Mouse (Mus musculus) heart, adult 2 months (tissue): ENCODE measurements around the gene Rnf39. TPM values are rescaled to one million over a fixed set of nuclear protein-coding genes. Genes with fewer than 3 reads are reported as not detected.
A peak's percentile ranks its signal among the peaks of the same experiment; 100 is the strongest.

ENCODE experiments used
- DNase-seq, 2 experiments: peaks; one replicate each; pipeline ENCODE4 v3.0.0; 2021
- H3K27ac ChIP-seq: fragments of 200-600 bp; 2 replicates; pipeline ENCODE4 v1.8.1; 2022
- H3K27me3 ChIP-seq: fragments of 200-500 bp; 2 replicates; pipeline ENCODE4 v1.6.1; 2012; ENCODE audit warnings: mild to moderate bottlenecking, low read length, inconsistent platforms, mixed read lengths; ENCODE audit not compliant: control insufficient read depth, insufficient read depth
- H3K36me3 ChIP-seq: fragments of 200-500 bp; 2 replicates; pipeline ENCODE4 v1.6.1; 2012; ENCODE audit warnings: low read length, inconsistent platforms; ENCODE audit not compliant: control insufficient read depth, insufficient read depth
- H3K4me1 ChIP-seq: fragments of 200-500 bp; 2 replicates; pipeline ENCODE4 v1.6.1; 2011; ENCODE audit warnings: low read length; ENCODE audit not compliant: control insufficient read depth, insufficient read depth
- H3K4me3 ChIP-seq: fragments of 200-600 bp; 2 replicates; pipeline ENCODE4 v1.8.1; 2022
- H3K79me2 ChIP-seq: fragments of 200-500 bp; replicated peaks from 2 replicates; pipeline ENCODE4 v1.6.1; 2012; ENCODE audit warnings: mild to moderate bottlenecking, inconsistent platforms, low read length, moderate library complexity, mixed read lengths; ENCODE audit not compliant: control insufficient read depth, insufficient read depth
- H3K9ac ChIP-seq: fragments of 200-500 bp; 2 replicates; pipeline ENCODE4 v1.6.1; 2012; ENCODE audit warnings: low read depth, mild to moderate bottlenecking, control low read depth, inconsistent platforms, low read length, mixed read lengths
- CTCF ChIP-seq: fragments of 200-600 bp; IDR thresholded peaks from 2 replicates; pipeline ENCODE4 v1.8.1; 2022; ENCODE audit warnings: antibody characterized with exemption, mild to moderate bottlenecking, moderate library complexity
- EP300 ChIP-seq: fragments of 200-500 bp; IDR thresholded peaks from 2 replicates; pipeline ENCODE4 v1.6.1; 2011; ENCODE audit warnings: low read depth, low read length, control low read depth; ENCODE audit not compliant: insufficient read depth
- POLR2A ChIP-seq: fragments of 200-500 bp; IDR thresholded peaks from 2 replicates; pipeline ENCODE4 v1.6.1; 2011; ENCODE audit warnings: mild to moderate bottlenecking, low read depth, low read length, control low read depth; ENCODE audit not compliant: insufficient read depth
- WGBS: fragments of 180-500 bp; shearing (Covaris S2); methylation state at CpG from one replicate; pipeline ENCODE4 v1.1.7; 2018; 5-methylcytosine and 5-hydroxymethylcytosine counted together
- intact Hi-C: fragments of 180-260 bp; cut with DNase I; formaldehyde crosslinking; loops from one replicate; pipeline ENCODE4 v1.15.1; 2025
- polyA plus RNA-seq: library from polyadenylated mRNA; depleted of rRNA; stranded (reverse); fragments of >200 nt; gene quantifications from 2 replicates; pipeline ENCODE4 v1.2.3, GENCODE M21; 2012; rRNA removed
- total RNA-seq, 2 experiments: library from RNA; stranded (reverse); gene quantifications; 2 replicates each; pipeline ENCODE4 v1.2.3; 2021

The Rnf39 gene
- total and polyA plus RNA-seq, 3 experiments = 0.77 to 1.00 (median 0.81) TPM

GRCm38 (mm10) chr17:36992336-36993104 lies 49.8 kb downstream of the Rnf39 start:
- intact Hi-C loops = no loop called here
- Histone ChIP-seq H3K27me3 (peaks cover 10% of the 10 kb centered on the region), H3K27ac (no peak overlapping the region), H3K4me1 (no peaks in the 10 kb centered on the region), H3K9ac (no peak overlapping the region), H3K36me3 (no peaks in the 10 kb centered on the region), H3K79me2 (no peaks in the 10 kb centered on the region), H3K4me3 (no peak overlapping the region)
- 50% methylated on average over 3 of the region's 3 CpGs for WGBS
- TF ChIP-seq CTCF (no peak), POLR2A (no peak), EP300 (no peak)
- no peak for DNase-seq

- 92% methylated on average over 4 of the region's 4 CpGs for WGBS
- H3K9ac ChIP-seq = no peak overlapping the region
- H3K27me3 ChIP-seq = peaks cover 5% of the 10 kb centered on the region; the same call in 1 of the 2 replicates
- no peaks in the 10 kb centered on the region for H3K79me2 ChIP-seq
- H3K36me3 ChIP-seq = no peaks in the 10 kb centered on the region
- TF ChIP-seq EP300 (no peak), CTCF (no peak)
- H3K4me1 ChIP-seq = no peaks in the 10 kb centered on the region
- intact Hi-C loops = no loop called here
- no peak overlapping the region for H3K27ac ChIP-seq
- no peak overlapping the region for H3K4me3 ChIP-seq
- DNase-seq = no peak
Measured at GRCm38 (mm10) chr17:36993770-36994325, 51.1 kb downstream of the Rnf39 start.

- Histone ChIP-seq H3K9ac (no peak overlapping the region), H3K79me2 (no peaks in the 10 kb centered on the region), H3K36me3 (no peaks in the 10 kb centered on the region), H3K4me3 (no peak overlapping the region), H3K27me3 (0 out of 2 replicates have a peak, but pooled peaks cover 2% of the 10 kb centered on the region), H3K4me1 (no peaks in the 10 kb centered on the region), H3K27ac (no peak overlapping the region)
- TF ChIP-seq CTCF (no peak), POLR2A (no peak), EP300 (no peak)
- DNase-seq = no peak
- 85% methylated on average over 2 of the region's 2 CpGs for WGBS
- intact Hi-C loops = no loop called here
Measured at GRCm38 (mm10) chr17:36994528-36994927, 51.8 kb downstream of the Rnf39 start.

- no peak for TF ChIP-seq POLR2A
- no peak for TF ChIP-seq EP300
- TF ChIP-seq CTCF = no peak
- no peaks in the 10 kb centered on the region for H3K4me1 ChIP-seq
- H3K79me2 ChIP-seq = no peaks in the 10 kb centered on the region
- no peaks in the 10 kb centered on the region for H3K36me3 ChIP-seq
- no peak overlapping the region for H3K9ac ChIP-seq
- 0 out of 2 replicates have a peak, but pooled peaks cover 1% of the 10 kb centered on the region for H3K27me3 ChIP-seq
- no peak overlapping the region for H3K27ac ChIP-seq
- no peak overlapping the region for H3K4me3 ChIP-seq
- intact Hi-C loops = no loop called here
- DNase-seq = no peak
- 80% methylated on average over 3 of the region's 3 CpGs for WGBS
Measured at GRCm38 (mm10) chr17:36995448-36995847, 52.7 kb downstream of the Rnf39 start.

GRCm38 (mm10) chr17:36997033-36997735 lies 54.5 kb downstream of the Rnf39 start:
- no peaks in the 10 kb centered on the region for H3K4me1 ChIP-seq
- TF ChIP-seq CTCF (peak; percentile 91), POLR2A (no peak), EP300 (no peak)
- no peak overlapping the region for H3K9ac ChIP-seq
- WGBS = 26% methylated on average over 7 of the region's 7 CpGs
- no peak overlapping the region for H3K27ac ChIP-seq
- no peaks in the 10 kb centered on the region for H3K36me3 ChIP-seq
- H3K27me3 ChIP-seq = no peaks in the 10 kb centered on the region
- H3K79me2 ChIP-seq = no peaks in the 10 kb centered on the region
- peak; percentile 62 to 78 for DNase-seq
- intact Hi-C loops = loop anchor here (1.0 to 2.0 kb wide), 2 partner anchors 50 to 82 kb away; no protein-coding TSS in a partner anchor
- H3K4me3 ChIP-seq = no peak overlapping the region

Other genes with a start within 250 kb of the Rnf39 start
- gene H2-M10.5, start 170.0 kb upstream of the Rnf39 start, total RNA-seq = not detected
- gene H2-M10.5, start 170.0 kb upstream of the Rnf39 start, polyA plus RNA-seq = not detected in 2 replicates
- not detected for gene H2-M10.6, start 130.7 kb upstream of the Rnf39 start, total RNA-seq
- gene H2-M10.6, start 130.7 kb upstream of the Rnf39 start, polyA plus RNA-seq = not detected in 2 replicates
- 10 to 100 TPM; 19.1 to 19.3 TPM for gene Trim26, start 105.8 kb upstream of the Rnf39 start, total RNA-seq
- 17.0 and 21.7 TPM in 2 replicates for gene Trim26, start 105.8 kb upstream of the Rnf39 start, polyA plus RNA-seq
- gene Trim15, start 75.7 kb upstream of the Rnf39 start, total RNA-seq = not detected
- 0.10 TPM in 1 of 2 replicates, not detected in the other for gene Trim15, start 75.7 kb upstream of the Rnf39 start, polyA plus RNA-seq
- 1 to 10 TPM in 1 of 2 experiments, under 1 TPM in 1; 0.13 to 2.1 TPM for gene Trim10, start 73.3 kb upstream of the Rnf39 start, total RNA-seq
- 0.92 TPM in 1 of 2 replicates, not detected in the other for gene Trim10, start 73.3 kb upstream of the Rnf39 start, polyA plus RNA-seq
- gene Trim40, start 52.8 kb upstream of the Rnf39 start, total RNA-seq = not detected
- not detected in 2 replicates for gene Trim40, start 52.8 kb upstream of the Rnf39 start, polyA plus RNA-seq
- gene Trim31, start 44.8 kb upstream of the Rnf39 start, total RNA-seq = not detected
- not detected in 2 replicates for gene Trim31, start 44.8 kb upstream of the Rnf39 start, polyA plus RNA-seq
- 100 to 1,000 TPM in 1 of 2 experiments, 10 to 100 TPM in 1; 92.4 to 108 TPM for gene Ppp1r11, start 8.8 kb downstream of the Rnf39 start, total RNA-seq
- 56.8 and 70.8 TPM in 2 replicates for gene Ppp1r11, start 8.8 kb downstream of the Rnf39 start, polyA plus RNA-seq
- gene Znrd1, start 15.6 kb downstream of the Rnf39 start, total RNA-seq = 10 to 100 TPM; 25.9 to 29.0 TPM
- 19.8 and 26.2 TPM in 2 replicates for gene Znrd1, start 15.6 kb downstream of the Rnf39 start, polyA plus RNA-seq
- gene Znrd1as, start 15.7 kb downstream of the Rnf39 start, total RNA-seq = 10 to 100 TPM; 14.1 to 18.2 TPM
- 4.0 and 8.8 TPM in 2 replicates for gene Znrd1as, start 15.7 kb downstream of the Rnf39 start, polyA plus RNA-seq
- gene 2410137M14Rik, start 38.3 kb downstream of the Rnf39 start, total RNA-seq = under 1 TPM; 0.27 to 0.63 TPM
- 0.41 and 0.61 TPM in 2 replicates for gene 2410137M14Rik, start 38.3 kb downstream of the Rnf39 start, polyA plus RNA-seq
- under 1 TPM; 0.41 to 0.63 TPM for gene H2-M5, start 46.6 kb downstream of the Rnf39 start, total RNA-seq
- 0.14 and 0.35 TPM in 2 replicates for gene H2-M5, start 46.6 kb downstream of the Rnf39 start, polyA plus RNA-seq
- 1 to 10 TPM in 1 of 2 experiments, under 1 TPM in 1; 0.94 to 1.4 TPM for gene Zfp57, start 58.2 kb downstream of the Rnf39 start, total RNA-seq
- gene Zfp57, start 58.2 kb downstream of the Rnf39 start, polyA plus RNA-seq = 2.3 and 4.3 TPM in 2 replicates
- not detected for gene Mog, start 80.5 kb downstream of the Rnf39 start, total RNA-seq
- gene Mog, start 80.5 kb downstream of the Rnf39 start, polyA plus RNA-seq = 0.09 TPM in 1 of 2 replicates, not detected in the other
- 1 to 10 TPM; 6.5 to 6.7 TPM for gene Gabbr1, start 103.0 kb downstream of the Rnf39 start, total RNA-seq
- gene Gabbr1, start 103.0 kb downstream of the Rnf39 start, polyA plus RNA-seq = 15.5 and 17.4 TPM in 2 replicates
- not detected for gene Olfr90, start 145.6 kb downstream of the Rnf39 start, total RNA-seq
- gene Olfr90, start 145.6 kb downstream of the Rnf39 start, polyA plus RNA-seq = not detected in 2 replicates
- not detected for gene Olfr91, start 155.4 kb downstream of the Rnf39 start, total RNA-seq
- gene Olfr91, start 155.4 kb downstream of the Rnf39 start, polyA plus RNA-seq = not detected in 2 replicates
- not detected for gene Olfr92, start 177.2 kb downstream of the Rnf39 start, total RNA-seq
- not detected in 2 replicates for gene Olfr92, start 177.2 kb downstream of the Rnf39 start, polyA plus RNA-seq
- not detected for gene Olfr93, start 218.6 kb downstream of the Rnf39 start, total RNA-seq
- gene Olfr93, start 218.6 kb downstream of the Rnf39 start, polyA plus RNA-seq = not detected in 2 replicates